Mouse (Mus musculus): ENCODE data around the gene Med24.

DNA sequence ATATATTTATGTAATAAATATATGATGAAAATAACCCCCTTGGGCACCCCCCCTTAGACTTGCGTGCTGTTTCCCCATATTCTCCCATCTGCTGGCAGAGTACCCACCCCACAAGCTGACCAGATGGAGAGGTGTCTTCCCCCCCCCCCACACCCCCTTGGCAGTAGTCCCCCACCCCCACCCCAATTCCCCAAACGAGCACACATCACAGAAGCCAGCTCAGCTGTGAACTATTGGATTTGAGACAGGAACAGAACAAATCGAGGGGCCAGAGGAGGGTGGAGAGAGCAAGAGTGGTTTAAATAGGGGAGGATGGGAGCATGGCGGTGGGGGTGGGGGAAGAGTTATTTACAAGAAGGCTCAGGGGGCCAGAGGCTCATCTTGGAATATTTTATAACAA, 38.5 kb upstream of the Med24 start:
- no peak for TF ChIP-seq CTCF (conservative IDR thresholded peaks at IDR 0.05; ENCODE audit: insufficient read depth, insufficient read length, low read depth, low read length)
- TF ChIP-seq POLR2A (IDR thresholded peaks at IDR 0.05; ENCODE audit: low read depth, low read length): no peak
